Mouse (Mus musculus) hindlimb bud, embryonic 11.5 days (tissue): Measurements from ENCODE around the gene Ripor3.
A peak's percentile ranks its signal among the peaks of the same experiment; 100 is the strongest.

ENCODE experiments used
- DNase-seq: peaks from one replicate; pipeline ENCODE4 v3.0.0-alpha.2; 2012; ENCODE audit warnings: low read depth, low spot score; ENCODE audit errors: extremely low spot score

Ripor3 gene

GRCm38 (mm10) chr2:168031842-168032241, 21.4 kb upstream of the Ripor3 start:
- DNase-seq: no peak

- no peak for DNase-seq
These were observed 18.0 kb upstream of the Ripor3 start for GRCm38 (mm10) chr2:168028376-168028775.

GRCm38 (mm10) chr2:168026467-168026866, 16.0 kb upstream of the Ripor3 start:
- DNase-seq: no peak

DNA sequence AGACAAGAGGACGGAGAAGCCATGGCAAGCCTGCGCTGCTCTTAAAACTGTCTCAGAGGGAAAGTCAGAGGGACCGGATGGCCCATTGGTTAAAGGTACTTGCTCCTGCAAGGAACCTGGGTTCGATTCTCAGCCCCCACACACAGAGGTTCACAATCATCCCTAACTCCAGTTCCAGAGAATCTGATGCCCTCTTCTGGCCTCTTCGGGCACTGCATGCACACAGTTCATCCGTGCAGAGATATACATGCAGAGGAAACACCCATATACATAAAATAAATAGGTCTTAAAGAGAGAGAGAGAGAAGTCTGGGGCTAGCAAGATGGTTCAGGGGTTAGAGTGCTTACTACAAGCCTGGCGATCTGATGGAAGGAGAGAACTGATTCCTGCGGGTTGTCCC, 15.5 kb upstream of the Ripor3 start:
- DNase-seq: no peak

DNA sequence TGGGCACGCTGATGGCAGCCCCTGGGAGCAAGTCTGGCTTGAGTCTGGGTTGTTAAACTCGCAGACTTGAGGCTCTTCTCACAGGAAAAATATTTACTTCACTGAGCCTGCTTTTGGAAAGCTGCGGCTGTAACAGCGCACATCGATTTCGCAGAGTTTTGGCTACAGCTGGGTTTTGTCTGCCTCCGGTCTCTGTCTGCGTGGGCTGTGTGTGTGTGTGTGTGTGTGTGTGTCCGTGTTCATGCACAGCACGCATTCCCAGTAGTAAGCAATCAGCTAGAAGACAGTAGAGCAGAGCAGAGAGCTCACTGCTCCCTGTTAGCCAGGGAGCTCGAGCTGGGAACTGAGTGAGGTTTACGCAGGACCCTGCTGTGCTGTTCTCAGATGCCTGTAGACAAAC, 14.8 kb upstream of the Ripor3 start:
- no peak for DNase-seq

DNA sequence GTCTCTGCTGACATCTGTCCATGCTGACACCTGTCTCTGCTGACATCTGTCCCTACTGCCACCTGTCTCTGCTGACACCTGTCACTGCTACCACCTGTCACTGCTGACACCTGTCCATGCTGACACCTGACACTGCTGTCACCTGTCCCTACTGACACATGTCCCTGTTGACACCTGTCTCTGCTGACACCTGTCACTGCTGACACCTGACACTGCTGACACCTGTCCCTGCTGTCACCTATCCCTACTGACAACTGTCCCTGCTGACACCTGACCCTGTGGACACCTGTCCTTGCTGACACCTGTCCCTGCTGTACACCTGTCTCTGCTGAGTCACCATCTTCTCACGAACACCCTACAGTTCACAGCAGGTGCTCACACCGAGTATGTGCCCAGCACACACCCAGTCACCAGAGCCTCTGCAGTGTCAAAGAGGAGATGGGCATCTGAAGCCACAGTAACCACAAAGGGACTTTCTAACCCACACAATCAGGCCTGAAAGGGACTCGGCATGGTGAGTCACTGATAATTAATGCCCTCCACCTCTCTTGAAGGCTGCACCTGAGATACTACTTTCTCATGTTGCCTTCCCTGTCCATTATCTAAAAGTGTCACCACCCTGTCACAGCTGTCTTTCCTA, 13.5 kb upstream of the Ripor3 start:
- DNase-seq: no peak

DNA sequence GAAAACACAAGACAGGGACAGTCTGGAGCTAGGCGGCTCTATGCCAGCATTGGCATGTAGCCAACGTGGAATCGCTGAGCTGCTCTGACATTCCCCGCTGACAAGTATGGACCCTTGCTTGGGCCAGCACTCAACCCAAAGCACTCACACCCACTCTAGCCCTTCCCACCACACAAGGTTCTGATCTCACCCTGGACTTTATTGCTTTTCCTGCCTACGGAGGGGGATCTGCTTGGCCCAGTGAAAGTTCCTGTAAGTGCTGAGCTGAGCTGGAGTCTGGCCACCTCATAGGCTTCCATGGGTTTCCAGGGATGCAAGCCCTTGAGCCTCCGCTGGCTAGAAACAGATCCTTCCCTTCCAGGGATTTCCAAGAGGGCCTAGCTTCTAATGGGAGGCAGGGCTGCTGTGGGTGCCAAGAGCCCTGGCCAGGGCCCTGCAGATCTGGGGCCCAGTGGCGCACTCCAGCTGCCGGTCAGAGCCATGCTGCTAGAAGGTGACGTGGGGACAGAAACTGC, 8.8 kb upstream of the Ripor3 start:
- DNase-seq: no peak

- DNase-seq: peak; percentile 33
These were observed 6.6 kb upstream of the Ripor3 start for GRCm38 (mm10) chr2:168016951-168017391.

DNA sequence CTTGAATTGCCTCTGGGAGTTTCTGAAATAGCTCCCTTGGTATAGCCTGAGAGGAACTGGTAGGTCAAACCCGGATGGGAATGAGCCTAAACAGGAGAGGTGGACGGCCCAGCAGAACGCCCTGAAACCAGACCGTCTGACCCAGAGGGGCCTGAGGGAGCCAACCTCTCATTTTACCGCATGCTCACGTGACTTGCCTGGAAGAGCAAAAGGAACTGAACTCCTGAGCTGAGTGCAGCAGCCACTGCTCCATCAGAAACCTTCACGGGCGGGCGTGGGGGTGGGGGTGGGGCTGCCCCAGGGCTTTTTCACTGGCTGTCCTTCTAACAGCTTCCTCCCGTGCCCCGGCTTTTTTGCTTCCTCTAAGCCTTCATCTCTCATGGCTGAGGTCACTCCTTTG, 475 bp upstream of the Ripor3 start:
- no peak for DNase-seq

DNA sequence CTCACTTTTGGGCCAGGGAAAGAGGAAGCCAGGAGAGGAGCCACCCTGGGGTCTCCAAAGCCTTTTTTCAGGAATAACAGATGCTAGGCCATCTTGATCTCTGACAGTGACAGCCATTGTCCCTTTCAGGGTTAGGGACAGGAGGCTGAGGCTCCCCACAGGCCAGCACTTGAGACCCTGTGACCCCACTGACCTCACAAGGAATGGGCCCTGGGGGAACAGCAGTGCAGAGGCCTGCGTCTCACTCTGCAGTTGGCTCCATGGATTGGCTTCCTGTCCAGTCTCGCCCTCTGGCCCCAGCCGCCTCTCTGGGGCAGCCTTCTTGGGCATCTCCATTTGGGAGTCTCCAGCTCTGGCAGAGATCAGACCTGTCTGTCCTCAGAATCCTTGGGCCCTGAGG, 2.3 kb downstream of the Ripor3 start:
- DNase-seq: no peak

GRCm38 (mm10) chr2:168006489-168006888, 3.9 kb downstream of the Ripor3 start:
- DNase-seq: no peak

DNA sequence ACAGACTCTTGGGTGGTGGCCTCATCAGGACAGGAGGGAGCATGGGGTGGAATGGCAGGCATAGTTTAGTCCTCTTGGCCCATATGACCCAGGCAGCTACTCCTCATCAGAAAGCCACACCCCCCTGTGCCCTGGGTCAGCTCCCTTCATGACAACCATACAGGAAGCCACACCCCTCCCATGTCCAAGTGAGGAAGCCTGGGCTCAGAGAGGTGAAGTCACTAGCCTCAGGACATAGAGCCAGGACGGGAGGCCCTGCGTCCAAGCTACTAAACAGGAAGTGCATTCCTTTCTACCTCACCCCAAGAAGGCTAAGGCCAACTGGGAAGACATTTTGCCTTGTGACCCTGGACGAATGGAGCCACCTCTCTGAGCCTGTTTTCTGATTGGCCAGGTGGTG, 4.8 kb downstream of the Ripor3 start:
- no peak for DNase-seq

- no peak for DNase-seq
These were observed 5.4 kb downstream of the Ripor3 start for GRCm38 (mm10) chr2:168005005-168005404.

- DNase-seq: no peak
These were observed 6.0 kb downstream of the Ripor3 start for GRCm38 (mm10) chr2:168004369-168004768.

- no peak for DNase-seq
These were observed 7.0 kb downstream of the Ripor3 start for GRCm38 (mm10) chr2:168003431-168003830.

DNA sequence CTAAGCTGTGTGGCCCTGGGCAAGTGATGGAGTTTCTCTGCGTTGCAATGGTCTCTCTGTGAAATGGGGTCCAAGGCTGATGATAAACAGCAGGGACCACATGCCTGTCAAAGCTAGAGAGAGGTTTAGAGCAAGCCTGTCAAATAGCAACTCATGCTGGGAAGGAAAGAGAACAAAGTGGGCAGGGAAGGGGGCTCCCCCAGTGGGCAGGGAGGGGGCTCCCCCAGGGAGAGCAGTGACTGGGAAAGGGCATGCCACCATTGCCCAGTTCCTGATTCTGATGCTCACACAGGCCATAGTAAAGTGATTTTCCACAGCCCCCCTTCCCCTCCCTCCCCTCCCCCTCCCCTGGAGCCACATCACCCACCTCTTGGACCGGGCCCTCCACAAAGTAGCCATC, 7.5 kb downstream of the Ripor3 start:
- DNase-seq: no peak

DNA sequence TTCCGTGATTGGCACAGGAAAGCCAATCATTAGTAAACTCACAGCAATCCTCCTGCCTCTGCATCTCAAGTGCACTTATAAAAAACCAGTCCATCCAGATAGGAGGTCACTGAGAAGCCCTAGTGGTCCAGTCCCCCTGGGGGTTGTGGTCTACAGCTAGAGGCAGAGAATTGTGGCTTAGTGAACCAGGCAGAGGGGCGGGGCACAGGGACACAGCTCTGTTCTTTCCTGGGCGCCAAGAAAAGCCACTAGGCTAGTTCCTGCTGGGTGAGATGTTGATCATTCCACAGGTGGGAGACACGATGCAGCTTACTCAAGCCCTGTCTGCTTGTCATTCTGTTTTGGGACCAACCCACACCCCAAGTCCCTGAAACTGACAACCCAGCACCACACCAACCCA, 8.2 kb downstream of the Ripor3 start:
- DNase-seq: no peak

- DNase-seq: no peak
These were observed 11.2 kb downstream of the Ripor3 start for GRCm38 (mm10) chr2:167999145-167999743.

- DNase-seq: no peak
These were observed 12.9 kb downstream of the Ripor3 start for GRCm38 (mm10) chr2:167997562-167997961.

GRCm38 (mm10) chr2:167996672-167997215, 13.7 kb downstream of the Ripor3 start:
- no peak for DNase-seq

DNA sequence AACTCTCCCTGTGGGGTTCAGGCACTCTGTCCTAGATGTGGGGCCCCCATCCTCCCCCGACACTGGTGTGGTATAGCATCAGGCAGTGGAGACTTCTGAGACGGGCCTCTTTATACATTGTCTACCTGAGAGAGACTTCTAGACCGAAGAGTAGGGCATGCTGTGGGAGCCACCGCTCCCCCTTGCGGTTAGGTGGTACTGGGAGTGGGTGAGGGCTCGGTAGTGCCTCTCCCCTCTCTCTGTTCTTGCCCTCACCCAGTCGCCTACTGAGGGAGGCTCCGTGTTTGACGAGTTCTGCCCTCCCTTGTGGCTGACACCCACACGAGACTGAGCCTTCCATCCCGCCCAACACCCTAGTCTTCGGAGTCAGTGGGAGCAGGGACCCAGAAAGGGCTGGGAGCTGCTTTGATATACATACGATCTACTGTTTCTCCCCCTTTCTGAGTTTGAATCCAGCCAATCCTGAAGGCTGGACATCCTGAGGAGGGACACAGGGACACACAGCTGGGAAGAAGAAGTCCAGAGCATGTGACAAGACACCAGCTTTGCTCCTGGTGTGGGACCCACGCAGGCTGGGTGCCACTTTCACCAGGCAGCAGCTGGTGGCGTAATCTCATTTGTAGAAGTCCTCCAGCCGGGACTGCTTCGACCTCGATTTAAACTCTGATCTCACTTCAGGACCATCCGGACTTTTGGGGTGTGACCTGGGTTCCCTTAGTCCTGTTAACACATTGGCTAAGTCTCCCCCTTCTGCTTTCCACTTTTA, 14.4 kb downstream of the Ripor3 start:
- no peak for DNase-seq

GRCm38 (mm10) chr2:167993260-167993659, 17.2 kb downstream of the Ripor3 start:
- no peak for DNase-seq
